Mouse (Mus musculus) lung, embryonic 14.5 days (tissue): ENCODE measurements around the gene Ube2q1. TPM values are rescaled to one million over a fixed set of nuclear protein-coding genes. Genes with fewer than 3 reads are reported as not detected.

Experiments used
- ATAC-seq: fragments of 200-750 bp; cut with Nextera tagmentation; 2 replicates; pipeline ENCODE4 v1.8.0; 2017; ENCODE audit warnings: mild to moderate bottlenecking, moderate TSS enrichment, moderate library complexity; ENCODE audit not compliant: insufficient read depth
- DNase-seq: peaks from one replicate; pipeline ENCODE4 v3.0.0-alpha.2; 2015
- H3K27ac ChIP-seq: fragments of 300-500 bp; sonication (generic); 2 replicates; pipeline ENCODE4 v1.5.1; 2014; ENCODE audit warnings: low read depth, mild to moderate bottlenecking, moderate library complexity
- H3K27me3 ChIP-seq: fragments of 300-500 bp; sonication (generic); 2 replicates; pipeline ENCODE4 v1.6.1; 2014; ENCODE audit warnings: low read length, control low read depth; ENCODE audit not compliant: insufficient read depth
- H3K36me3 ChIP-seq: fragments of 300-500 bp; sonication (generic); 2 replicates; pipeline ENCODE4 v1.6.1; 2014; ENCODE audit warnings: control low read depth; ENCODE audit not compliant: insufficient read depth
- H3K4me1 ChIP-seq: fragments of 300-500 bp; sonication (generic); 2 replicates; pipeline ENCODE4 v1.6.1; 2014; ENCODE audit warnings: antibody characterized with exemption, control low read depth; ENCODE audit not compliant: insufficient read depth
- H3K4me2 ChIP-seq: fragments of 300-500 bp; sonication (generic); 2 replicates; pipeline ENCODE4 v1.6.1; 2014; ENCODE audit warnings: mild to moderate bottlenecking
- H3K4me3 ChIP-seq: fragments of 300-500 bp; sonication (generic); 2 replicates; pipeline ENCODE4 v1.5.1; 2014; ENCODE audit warnings: low read depth, low read length
- H3K9ac ChIP-seq: fragments of 300-500 bp; sonication (generic); 2 replicates; pipeline ENCODE4 v1.6.1; 2014
- H3K9me3 ChIP-seq: fragments of 300-500 bp; sonication (generic); 2 replicates; pipeline ENCODE4 v1.6.1; 2016; ENCODE audit warnings: low read depth, low read length, control low read depth
- CTCF ChIP-seq: IDR thresholded peaks from 2 replicates; pipeline ENCODE4 v1.5.1; 2016; ENCODE audit warnings: antibody characterized with exemption, low read depth
- WGBS: fragments of 180-500 bp; shearing (Covaris S2); extraction: QIAGEN DNeasy Blood & Tissue Kit; methylation state at CpG from one replicate; pipeline ENCODE4 v1.1.7; 2014; 5-methylcytosine and 5-hydroxymethylcytosine counted together
- polyA plus RNA-seq: library from polyadenylated mRNA; unstranded; fragments of >200 nt; fragmentation: Nextera tagmentation; extraction: Ambion mirVana; gene quantifications from 2 replicates; pipeline ENCODE4 v1.2.1, GENCODE M21; 2014

The Ube2q1 gene
- polyA plus RNA-seq, 1 experiment from 2014 or later = 22.8 TPM

DNA sequence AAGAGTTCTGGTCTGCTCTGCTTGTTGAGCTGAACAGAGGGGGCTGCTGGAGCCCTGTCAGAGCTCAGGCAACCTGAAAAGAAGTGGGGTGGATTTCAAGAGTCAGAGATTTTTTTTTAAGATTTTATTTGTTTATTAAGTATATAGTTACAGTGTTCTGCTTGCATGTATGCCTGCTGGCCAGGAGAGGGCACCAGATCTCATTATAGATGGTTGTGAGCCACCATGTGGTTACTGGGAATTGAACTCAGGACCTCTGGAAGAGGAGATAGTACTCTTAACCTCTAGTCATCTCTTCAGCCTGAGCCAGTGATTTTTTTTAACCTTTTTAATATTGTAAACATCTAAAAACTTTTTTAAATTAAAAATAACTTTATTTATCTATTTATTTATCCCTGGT is 37.4 kb downstream of the Ube2q1 start:
- Histone ChIP-seq H3K27me3 (no peaks in the 10 kb centered on the region), H3K4me2 (no peak overlapping the region), H3K4me3 (no peak overlapping the region), H3K27ac (no peak overlapping the region), H3K4me1 (no peaks in the 10 kb centered on the region), H3K9ac (no peak overlapping the region), H3K9me3 (no peaks in the 10 kb centered on the region), H3K36me3 (no peaks in the 10 kb centered on the region)
- peak; percentile 45 for TF ChIP-seq CTCF
- DNase-seq (no peak), ATAC-seq (no peak)

DNA sequence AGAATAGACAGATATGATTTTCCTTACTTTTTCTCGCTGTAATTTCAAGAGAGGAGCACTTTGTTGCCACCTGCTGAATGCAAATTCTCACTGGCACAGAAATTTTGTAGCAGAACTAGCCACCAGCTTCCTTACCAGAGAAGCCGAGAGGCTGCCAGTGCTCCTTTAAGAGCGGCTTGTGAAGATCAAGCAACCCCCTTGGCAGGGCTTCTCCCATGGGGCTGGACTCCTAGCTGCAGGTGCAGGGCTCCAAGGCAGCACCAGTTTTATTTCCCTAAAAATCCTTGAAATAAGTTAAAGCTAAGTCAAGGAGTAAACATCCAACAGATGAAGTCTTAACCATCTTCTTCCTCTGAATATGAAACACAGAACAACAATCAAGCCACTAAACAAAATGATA is 38.8 kb downstream of the Ube2q1 start:
- no peak overlapping the region for H3K4me3 ChIP-seq
- 65% methylated on average over 3 of the region's 3 CpGs for WGBS
- no peaks in the 10 kb centered on the region for H3K4me1 ChIP-seq
- H3K27ac ChIP-seq = no peak overlapping the region
- H3K9ac ChIP-seq = no peak overlapping the region
- no peak for ATAC-seq
- no peaks in the 10 kb centered on the region for H3K9me3 ChIP-seq
- H3K4me2 ChIP-seq = no peak overlapping the region
- H3K36me3 ChIP-seq = no peaks in the 10 kb centered on the region
- no peak for DNase-seq
- TF ChIP-seq CTCF = no peak
- H3K27me3 ChIP-seq = no peaks in the 10 kb centered on the region

DNA sequence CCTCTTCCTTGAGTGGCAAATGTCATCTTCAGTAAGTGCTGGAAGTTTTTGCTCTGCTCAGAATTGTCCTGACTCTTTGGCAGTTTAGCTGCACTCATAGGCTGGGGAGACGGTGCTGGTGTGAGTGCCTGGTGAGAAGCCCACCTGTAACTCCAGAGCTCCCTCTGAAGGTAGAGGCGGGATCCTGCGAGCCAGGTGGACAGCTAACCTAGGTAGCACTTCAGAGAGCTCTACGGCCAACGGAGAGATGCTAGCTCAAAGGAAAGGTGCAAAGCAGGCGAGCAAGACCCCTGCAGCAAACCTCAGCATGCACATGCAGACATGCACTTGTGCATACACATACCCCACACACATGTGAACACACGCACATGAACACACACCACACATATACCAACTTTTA is 40.6 kb downstream of the Ube2q1 start:
- H3K4me3 ChIP-seq = no peak overlapping the region
- TF ChIP-seq CTCF = no peak
- ATAC-seq (no peak), DNase-seq (no peak)
- 74% methylated on average over 7 of the region's 7 CpGs for WGBS
- no peak overlapping the region for H3K9ac ChIP-seq
- no peak overlapping the region for H3K4me2 ChIP-seq
- no peaks in the 10 kb centered on the region for H3K27me3 ChIP-seq
- H3K4me1 ChIP-seq = no peaks in the 10 kb centered on the region
- no peak overlapping the region for H3K27ac ChIP-seq
- no peaks in the 10 kb centered on the region for H3K9me3 ChIP-seq
- H3K36me3 ChIP-seq = no peaks in the 10 kb centered on the region

DNA sequence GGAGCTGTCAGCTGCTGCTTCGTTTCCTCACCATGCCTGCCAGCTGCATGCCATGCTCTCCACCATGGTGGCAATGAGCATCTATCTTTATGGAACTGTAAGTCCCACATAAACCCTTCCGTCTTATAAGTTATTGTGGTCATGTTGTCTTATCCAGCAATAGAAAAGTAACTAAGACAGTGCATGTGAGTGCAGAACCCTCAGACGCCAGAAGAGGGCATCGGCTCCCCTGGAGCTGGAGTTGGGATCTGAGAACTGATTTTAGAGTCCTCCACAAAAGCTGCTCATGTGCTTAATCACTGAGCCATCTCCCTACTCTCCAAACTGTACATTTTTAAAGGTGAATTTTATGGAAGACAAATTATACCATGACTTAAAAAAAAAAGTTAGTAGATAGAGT is 43.6 kb downstream of the Ube2q1 start:
- H3K9me3 ChIP-seq = no peaks in the 10 kb centered on the region
- no peak overlapping the region for H3K4me3 ChIP-seq
- peak; percentile 61 for DNase-seq
- H3K9ac ChIP-seq = no peak overlapping the region
- no peaks in the 10 kb centered on the region for H3K27me3 ChIP-seq
- TF ChIP-seq CTCF = peak; percentile 61
- 58% methylated on average over 4 of the region's 4 CpGs for WGBS
- H3K36me3 ChIP-seq = no peaks in the 10 kb centered on the region
- H3K4me1 ChIP-seq = no peaks in the 10 kb centered on the region
- ATAC-seq = no peak
- H3K27ac ChIP-seq = no peak overlapping the region
- no peak overlapping the region for H3K4me2 ChIP-seq

DNA sequence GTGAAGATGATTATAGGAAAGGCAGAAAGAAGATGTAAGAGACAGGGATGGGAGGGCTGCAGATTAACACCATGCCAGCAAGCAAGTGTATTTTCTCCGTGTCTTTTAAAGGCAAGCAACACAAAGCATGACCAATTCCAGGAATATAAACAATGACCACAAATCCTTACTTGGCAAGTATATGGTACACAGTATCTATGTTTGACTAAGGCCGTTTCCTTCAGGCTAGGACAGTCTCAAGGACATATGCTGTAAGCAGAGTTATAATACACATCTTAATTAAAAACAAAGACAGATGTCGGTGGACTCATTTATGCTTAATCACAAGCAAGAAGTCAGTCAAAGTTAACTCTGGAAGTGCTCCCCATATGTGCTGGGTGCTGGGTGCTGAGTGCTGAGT is 45.2 kb downstream of the Ube2q1 start:
- Histone ChIP-seq H3K27me3 (no peaks in the 10 kb centered on the region), H3K4me1 (no peaks in the 10 kb centered on the region), H3K27ac (no peak overlapping the region), H3K9me3 (no peaks in the 10 kb centered on the region), H3K4me2 (no peak overlapping the region), H3K36me3 (no peaks in the 10 kb centered on the region), H3K9ac (no peak overlapping the region), H3K4me3 (no peak overlapping the region)
- DNase-seq (no peak), ATAC-seq (no peak)
- WGBS = 61% methylated on average over 3 of the region's 3 CpGs
- TF ChIP-seq CTCF = no peak

DNA sequence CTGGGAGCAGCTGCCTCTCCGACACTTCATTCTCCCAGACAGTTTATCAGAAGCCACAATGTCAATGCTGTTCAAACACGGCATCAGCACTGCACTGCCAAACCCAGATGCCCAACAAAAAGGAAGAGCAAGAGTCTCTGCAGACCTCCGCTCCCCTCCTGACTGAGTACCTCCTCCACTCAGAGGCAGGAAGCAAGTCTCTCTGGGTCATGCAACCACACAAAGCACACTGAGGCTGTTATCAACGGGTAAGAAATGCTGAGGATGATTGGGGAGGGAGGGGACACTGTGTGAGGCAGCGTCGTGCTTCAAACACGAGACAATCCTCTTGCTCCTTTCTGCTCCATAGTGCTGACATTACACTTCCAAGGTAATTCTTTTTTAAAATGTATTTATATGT is 46.5 kb downstream of the Ube2q1 start:
- no peak overlapping the region for H3K4me2 ChIP-seq
- TF ChIP-seq CTCF = no peak
- H3K27ac ChIP-seq = no peak overlapping the region
- no peak for ATAC-seq
- H3K9me3 ChIP-seq = no peaks in the 10 kb centered on the region
- DNase-seq = no peak
- no peak overlapping the region for H3K4me3 ChIP-seq
- 41% methylated on average over 7 of the region's 7 CpGs for WGBS
- H3K27me3 ChIP-seq = no peaks in the 10 kb centered on the region
- no peak overlapping the region for H3K9ac ChIP-seq
- no peaks in the 10 kb centered on the region for H3K4me1 ChIP-seq
- H3K36me3 ChIP-seq = no peaks in the 10 kb centered on the region

DNA sequence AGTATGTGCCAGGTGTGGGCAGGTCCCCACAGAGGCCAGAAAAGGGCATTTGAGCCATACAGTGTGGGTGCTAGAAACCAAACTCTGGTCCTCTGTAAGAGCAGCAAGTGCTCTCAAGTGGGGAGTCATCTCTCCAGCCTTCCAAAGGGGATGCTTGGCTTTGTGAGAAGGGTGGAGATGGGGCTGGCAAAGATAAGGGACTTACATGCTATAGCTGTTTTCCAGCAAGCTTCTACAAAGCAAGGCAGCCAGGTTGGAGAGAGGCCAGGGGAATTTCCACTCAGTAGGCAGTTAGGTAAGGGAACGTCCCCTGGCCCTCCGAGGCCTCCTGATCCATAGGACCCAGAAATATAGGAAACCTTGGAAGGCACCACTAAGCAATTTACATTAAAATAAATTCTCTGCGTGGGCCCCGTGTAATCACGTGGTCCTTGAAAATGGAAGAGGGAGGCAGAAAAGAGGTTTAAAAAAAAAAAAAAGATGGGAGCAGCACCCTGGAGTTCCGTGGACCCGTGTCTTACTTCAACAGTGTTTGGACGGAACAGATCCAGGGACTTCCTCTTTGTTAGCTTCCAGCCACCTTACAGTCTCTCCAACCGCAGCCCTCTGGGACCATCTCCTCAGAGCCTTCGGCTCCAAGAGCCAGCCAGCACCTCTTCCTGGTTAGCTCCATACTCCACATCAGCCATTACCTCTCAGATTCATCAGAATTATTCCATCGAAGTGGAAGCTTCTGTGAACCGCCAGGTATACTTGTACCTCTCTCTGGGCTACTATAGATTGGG is 47.1 kb downstream of the Ube2q1 start:
- no peak overlapping the region for H3K4me3 ChIP-seq
- H3K9me3 ChIP-seq = no peaks in the 10 kb centered on the region
- H3K36me3 ChIP-seq = no peaks in the 10 kb centered on the region
- no peak overlapping the region for H3K9ac ChIP-seq
- no peaks in the 10 kb centered on the region for H3K4me1 ChIP-seq
- H3K27ac ChIP-seq = no peak overlapping the region
- no peak for TF ChIP-seq CTCF
- DNase-seq (no peak), ATAC-seq (no peak)
- H3K27me3 ChIP-seq = no peaks in the 10 kb centered on the region
- H3K4me2 ChIP-seq = no peak overlapping the region
- WGBS = 80% methylated on average over 12 of the region's 12 CpGs
